In the genomic region with DNA sequence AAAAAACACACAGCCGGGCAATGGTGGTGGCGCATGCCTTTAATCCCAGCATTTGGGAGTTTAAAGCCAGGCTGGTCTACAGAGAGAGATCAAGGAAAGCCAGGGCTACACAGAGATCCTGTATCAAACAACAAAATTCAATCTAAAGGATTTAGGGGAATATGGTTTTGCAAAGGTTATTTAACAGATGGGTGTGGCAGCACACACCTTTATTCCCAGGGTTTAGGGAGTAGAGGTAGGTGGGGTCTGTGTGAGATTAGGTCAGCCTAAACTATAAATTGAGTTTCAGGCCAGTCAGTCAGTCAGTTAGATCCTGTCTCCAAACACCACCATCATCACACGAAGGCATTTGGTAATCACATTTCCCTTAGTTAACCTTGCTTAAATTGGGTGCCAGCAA, we compare ENCODE assay signal across 7 mouse cellular contexts. TPM values are rescaled to one million over a fixed set of nuclear protein-coding genes. Genes with fewer than 3 reads are reported as not detected.
DNase-seq lines count a peak whose midpoint lies in the region; ATAC-seq and TF ChIP-seq lines count a peak whose summit lies in the region.

A gene (plus strand): TSS at position 301 of the 400 bp plus-strand sequence.

- DNase-seq in MEL (ENCODE audit: low read depth, low spot score), result no peak
- no peak for DNase-seq in embryo, embryonic 10.5 days (ENCODE audit: low spot score)
- DNase-seq in kidney, adult 11 months, result no peak

- H3K9ac ChIP-seq in MEL (ENCODE audit: control insufficient read depth, low read depth, low read length, poor library complexity, severe bottlenecking), result peak within 1 kb of the TSS; percentile 82
- H3K9ac ChIP-seq in forebrain, embryonic 15.5 days (replicated peaks), result peak within 1 kb of the TSS; percentile 53
- H3K9ac ChIP-seq in hindbrain, embryonic 13.5 days, result peak within 1 kb of the TSS; percentile 56; the same call in 1 of the 2 replicates
- H3K9ac ChIP-seq in liver, embryonic 15.5 days, result peak within 1 kb of the TSS; percentile 44

- peak within 1 kb of the TSS; percentile 77 for H3K27ac ChIP-seq in MEL (ENCODE audit: control insufficient read depth, low read depth, low read length)
- peak within 1 kb of the TSS; percentile 92 for H3K27ac ChIP-seq in forebrain, embryonic 15.5 days (replicated peaks)
- peak within 1 kb of the TSS; percentile 86 for H3K27ac ChIP-seq in hindbrain, embryonic 13.5 days
- H3K27ac ChIP-seq in liver, embryonic 15.5 days (replicated peaks), result peak within 1 kb of the TSS; percentile 88

- TF ChIP-seq POLR2A in MEL (IDR thresholded peaks at IDR 0.05; ENCODE audit: control insufficient read depth in 1 of 2, insufficient read depth in 1 of 2, low read depth in 1 of 2, low read length in 2 of 2, poor library complexity in 1 of 2), result no peak

- H3K79me2 ChIP-seq in MEL (ENCODE audit: control insufficient read depth, insufficient read depth, low read length, poor library complexity), result peaks cover 19% of the 10 kb centered on the region

- H3K36me3 ChIP-seq in E14TG2a.4 (ENCODE audit: insufficient read depth, low read length) (peaks cover 27% of the 10 kb centered on the region), MEL (ENCODE audit: control insufficient read depth in 1 of 2, insufficient read depth in 2 of 2, low read length in 2 of 2) (peaks cover 12 to 14% of the 10 kb centered on the region in 2 experiments)
- H3K36me3 ChIP-seq in forebrain, embryonic 15.5 days, result peaks cover 18% of the 10 kb centered on the region
- peaks cover 22% of the 10 kb centered on the region for H3K36me3 ChIP-seq in hindbrain, embryonic 13.5 days
- H3K36me3 ChIP-seq in liver, embryonic 15.5 days (replicated peaks), result peaks cover 19% of the 10 kb centered on the region

- peaks cover 43% of the 10 kb centered on the region for H3K4me1 ChIP-seq in E14TG2a.4 (replicated peaks; ENCODE audit: low read depth, low read length)
- H3K4me1 ChIP-seq in MEL (ENCODE audit: control insufficient read depth in 1 of 2, insufficient read depth in 2 of 2, low read length in 2 of 2), result peaks cover 4 to 6% of the 10 kb centered on the region in 2 experiments; a peak in 3 of 4 replicates
- H3K4me1 ChIP-seq in forebrain, embryonic 15.5 days, result peaks cover 23% of the 10 kb centered on the region
- H3K4me1 ChIP-seq in hindbrain, embryonic 13.5 days (replicated peaks), result peaks cover 26% of the 10 kb centered on the region
- H3K4me1 ChIP-seq in liver, embryonic 15.5 days (replicated peaks), result peaks cover 33% of the 10 kb centered on the region

- no peak for ATAC-seq in forebrain, embryonic 15.5 days (replicated peaks)
- no peak for ATAC-seq in hindbrain, embryonic 13.5 days (ENCODE audit: low FRiP score)
- ATAC-seq in liver, embryonic 15.5 days (ENCODE audit: insufficient read depth), result no peak

- no peak for TF ChIP-seq RAD21 in MEL (IDR thresholded peaks at IDR 0.05; ENCODE audit: low read depth, low read length)

- no peak for TF ChIP-seq EP300 in MEL (IDR thresholded peaks at IDR 0.05; ENCODE audit: low read depth in 1 of 2, low read length in 2 of 2)

- TF ChIP-seq CTCF in E14TG2a.4 (conservative IDR thresholded peaks at IDR 0.05; ENCODE audit: low read length) (no peak), MEL (IDR thresholded peaks at IDR 0.05 in 2 of 3, conservative IDR thresholded peaks at IDR 0.05 in 1 of 3; ENCODE audit: control insufficient read depth in 1 of 3, insufficient read depth in 1 of 3, low read depth in 2 of 3, low read length in 3 of 3, poor library complexity in 1 of 3, severe bottlenecking in 1 of 3) (no peak)

- H3K27me3 ChIP-seq in E14TG2a.4 (ENCODE audit: insufficient read depth, low read length) (no peaks in the 10 kb centered on the region), MEL (ENCODE audit: control insufficient read depth in 1 of 2, insufficient read depth in 2 of 2, low read length in 2 of 2) (no peaks in the 10 kb centered on the region)
- H3K27me3 ChIP-seq in forebrain, embryonic 15.5 days, result no peaks in the 10 kb centered on the region
- no peaks in the 10 kb centered on the region for H3K27me3 ChIP-seq in hindbrain, embryonic 13.5 days
- H3K27me3 ChIP-seq in liver, embryonic 15.5 days, result no peaks in the 10 kb centered on the region

- H3K4me3 ChIP-seq in E14TG2a.4 (replicated peaks; ENCODE audit: low read length) (peak within 1 kb of the TSS; percentile 79), MEL (ENCODE audit: control insufficient read depth in 1 of 2, insufficient read depth in 1 of 2, low read depth in 2 of 2, low read length in 2 of 2) (peak within 1 kb of the TSS; percentile 53 to 91)
- H3K4me3 ChIP-seq in forebrain, embryonic 15.5 days, result peak within 1 kb of the TSS; percentile 90
- H3K4me3 ChIP-seq in hindbrain, embryonic 13.5 days, result peak within 1 kb of the TSS; percentile 93
- peak within 1 kb of the TSS; percentile 90 for H3K4me3 ChIP-seq in liver, embryonic 15.5 days (replicated peaks)

- WGBS in forebrain, embryonic 15.5 days, result 93% methylated on average over 3 of the region's 3 CpGs
- 95% methylated on average over 3 of the region's 3 CpGs for WGBS in hindbrain, embryonic 13.5 days
- 80% methylated on average over 3 of the region's 3 CpGs for WGBS in liver, embryonic 15.5 days (ENCODE audit: insufficient replicate concordance)

- H3K9me3 ChIP-seq in E14TG2a.4 (ENCODE audit: low read length), result no peaks in the 10 kb centered on the region
- no peaks in the 10 kb centered on the region for H3K9me3 ChIP-seq in MEL (replicated peaks; ENCODE audit: insufficient read depth, low read length)
- H3K9me3 ChIP-seq in forebrain, embryonic 15.5 days, result no peaks in the 10 kb centered on the region
- no peaks in the 10 kb centered on the region for H3K9me3 ChIP-seq in hindbrain, embryonic 13.5 days
- H3K9me3 ChIP-seq in liver, embryonic 15.5 days (replicated peaks), result no peaks in the 10 kb centered on the region

- peak within 1 kb of the TSS; percentile 51 for H3K4me2 ChIP-seq in forebrain, embryonic 15.5 days (replicated peaks)
- H3K4me2 ChIP-seq in hindbrain, embryonic 13.5 days, result peak within 1 kb of the TSS; percentile 48
- H3K4me2 ChIP-seq in liver, embryonic 15.5 days, result peak within 1 kb of the TSS; percentile 75

TF ChIP-seq in MEL, 35 proteins besides CTCF, POLR2A, EP300 and RAD21:
- TF ChIP-seq TBP (IDR thresholded peaks at IDR 0.05; ENCODE audit: low read depth, low read length), result no peak
- no peak for TF ChIP-seq ZKSCAN1 (IDR thresholded peaks at IDR 0.05; ENCODE audit: low read depth, low read length)
- TF ChIP-seq MYC (IDR thresholded peaks at IDR 0.05; ENCODE audit: low read depth, low read length), result no peak
- no peak for TF ChIP-seq UBTF (IDR thresholded peaks at IDR 0.05; ENCODE audit: borderline replicate concordance, insufficient read depth, low read depth, low read length)
- TF ChIP-seq USF2 (IDR thresholded peaks at IDR 0.05; ENCODE audit: borderline replicate concordance in 1 of 2, insufficient read depth in 1 of 2, low read depth in 1 of 2, low read length in 2 of 2), result no peak
- no peak for TF ChIP-seq NRF1 (IDR thresholded peaks at IDR 0.05; ENCODE audit: insufficient read depth, low read depth, low read length, poor library complexity, severe bottlenecking)
- no peak for TF ChIP-seq HCFC1 (IDR thresholded peaks at IDR 0.05; ENCODE audit: low read depth, low read length)
- no peak for TF ChIP-seq TAL1 (IDR thresholded peaks at IDR 0.05; ENCODE audit: low read length)
- TF ChIP-seq E2F4 (IDR thresholded peaks at IDR 0.05; ENCODE audit: borderline replicate concordance, low read depth, low read length), result no peak
- TF ChIP-seq JUND (IDR thresholded peaks at IDR 0.05; ENCODE audit: low read depth, low read length), result no peak
- TF ChIP-seq KAT2A (conservative IDR thresholded peaks at IDR 0.05; ENCODE audit: low read depth, low read length), result no peak
- no peak for TF ChIP-seq CHD1 (IDR thresholded peaks at IDR 0.05; ENCODE audit: low read depth, low read length)
- no peak for TF ChIP-seq ELF1 (IDR thresholded peaks at IDR 0.05; ENCODE audit: low read depth, low read length)

RNA-seq across cellular contexts. Expression of the gene that starts here (rescaled TPM):
- total RNA-seq in MEL (2012; rRNA removed), result 82.3 and 85.8 TPM in 2 replicates
- polyA plus RNA-seq in MEL (2012; ENCODE audit: insufficient read depth in 1 of 2, insufficient read length in 2 of 2, low read depth in 1 of 2, low replicate concordance in 2 of 2, missing spikeins in 1 of 2), result 100 to 1,000 TPM in 1 of 2 experiments, not detected in 1; 393 TPM
- 163 and 164 TPM in 2 replicates for polyA plus RNA-seq in forebrain, embryonic 15.5 days (2015; fragmentation: Nextera tagmentation; extraction: Ambion mirVana)
- 165 and 167 TPM in 2 replicates for polyA plus RNA-seq in hindbrain, embryonic 13.5 days (2015; fragmentation: Nextera tagmentation; extraction: Ambion mirVana)
- 38.6 and 46.2 TPM in 2 replicates for polyA plus RNA-seq in liver, embryonic 15.5 days (2015; fragmentation: Nextera tagmentation; extraction: Ambion mirVana)
